Mouse (Mus musculus): Measurements from ENCODE around the gene Kcne2. TPM values are rescaled to one million over a fixed set of nuclear protein-coding genes. Genes with fewer than 3 reads are reported as not detected.

Gene Kcne2
- polyA plus RNA-seq (2015; fragmentation: Nextera tagmentation; extraction: Ambion mirVana), result not detected in 2 replicates

DNA sequence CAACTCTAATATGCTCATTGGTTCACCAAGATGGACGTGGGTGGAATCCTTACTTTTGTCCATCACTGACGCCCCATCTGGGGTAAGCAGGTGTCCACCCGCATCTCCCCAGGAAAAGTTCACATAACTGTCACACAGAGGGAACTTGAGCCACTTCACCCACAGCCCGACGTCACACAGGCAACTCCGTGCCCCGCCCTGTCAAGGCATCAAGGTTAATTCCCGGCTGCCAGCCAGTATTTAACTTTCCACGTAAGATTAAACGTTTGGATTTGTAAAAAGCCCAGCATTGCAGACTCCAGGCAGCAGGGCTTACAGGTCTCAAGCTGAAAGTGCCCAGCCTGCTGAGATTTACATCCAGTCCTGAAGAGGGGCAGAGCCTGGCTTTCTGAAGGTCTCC lies at the start of gene Kcne2:
Gene Kcne2, plus strand, starts transcription at position 289 of the 400 bp plus-strand sequence.

DNA sequence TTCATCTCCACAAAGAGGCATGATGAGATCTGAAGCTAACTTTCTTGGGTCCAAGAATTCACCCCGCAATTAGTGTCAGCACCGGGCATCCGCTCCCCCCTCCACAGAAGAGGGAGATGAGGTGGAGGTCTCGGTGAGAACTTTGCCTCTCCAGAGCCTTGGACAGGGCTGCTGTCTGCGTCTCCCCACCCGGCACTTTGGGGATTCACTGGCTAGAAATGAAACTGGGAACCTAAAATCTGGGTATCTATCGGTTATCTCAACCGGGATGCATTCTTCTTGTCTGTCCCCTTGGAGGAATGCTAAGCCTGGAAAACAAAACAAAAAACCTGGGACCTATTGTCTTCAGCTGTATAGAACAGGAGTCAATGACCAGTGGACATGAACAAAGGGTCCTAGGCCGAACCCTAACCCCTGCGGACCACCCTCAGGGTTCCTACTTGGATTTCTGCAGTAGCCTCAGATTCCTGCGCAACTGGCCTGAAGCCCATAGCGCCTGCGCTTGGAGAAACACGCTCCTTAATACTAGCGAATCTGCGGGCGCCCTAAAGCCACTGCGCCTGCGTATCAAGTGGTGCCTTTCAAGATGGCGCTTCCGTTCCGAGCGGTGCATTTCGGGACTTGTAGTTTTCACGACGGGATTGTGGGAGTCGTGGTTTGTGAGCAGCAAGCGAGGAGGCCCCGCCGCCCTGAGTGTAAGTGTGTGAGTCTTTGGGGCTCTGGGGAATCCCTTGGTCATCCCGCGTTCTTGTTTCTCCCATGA lies 8.6 kb downstream of the Kcne2 start, which contains the start of gene Smim11:
Gene Smim11, plus strand, starts transcription at position 638 of the 763 bp plus-strand sequence.

DNA sequence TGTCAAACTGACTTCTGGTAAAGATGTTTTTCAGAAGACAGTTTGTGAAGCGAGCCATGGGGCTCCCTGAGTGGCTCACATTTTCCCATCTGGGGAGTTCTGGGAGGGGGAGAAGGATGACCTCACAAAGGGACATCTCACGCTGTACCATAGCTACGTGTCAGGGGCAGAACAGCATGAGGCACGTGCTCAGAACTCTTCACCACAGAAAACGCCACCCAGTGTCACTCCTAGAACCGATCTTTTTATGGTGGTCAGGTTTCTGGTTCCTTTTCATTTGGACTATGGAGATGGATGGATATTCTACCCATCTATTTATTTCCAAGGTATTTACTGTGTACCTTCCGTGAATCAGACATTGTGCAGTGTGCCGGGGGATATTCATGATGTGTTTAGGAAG lies 29.2 kb downstream of the Kcne2 start, which contains the start of gene Fam243:
Gene Fam243, minus strand, starts transcription at position 101 of the 400 bp plus-strand sequence.

Other genes with a start within 250 kb of the Kcne2 start
- 40.7 and 67.6 TPM in 2 replicates for gene Mrps6, start 234.1 kb upstream of the Kcne2 start, polyA plus RNA-seq (2015; fragmentation: Nextera tagmentation; extraction: Ambion mirVana)
- not detected in 2 replicates for gene Gm49711, start 234.1 kb upstream of the Kcne2 start, polyA plus RNA-seq (2015; fragmentation: Nextera tagmentation; extraction: Ambion mirVana)
- 1.1 and 1.7 TPM in 2 replicates for gene Slc5a3, start 234.1 kb upstream of the Kcne2 start, polyA plus RNA-seq (2015; fragmentation: Nextera tagmentation; extraction: Ambion mirVana)
- 181 and 188 TPM in 2 replicates for gene Smim11, start 8.9 kb downstream of the Kcne2 start, polyA plus RNA-seq (2015; fragmentation: Nextera tagmentation; extraction: Ambion mirVana)
- gene Fam243, start 29.1 kb downstream of the Kcne2 start, polyA plus RNA-seq (2015; fragmentation: Nextera tagmentation; extraction: Ambion mirVana), result not detected in 2 replicates
- not detected in 2 replicates for gene Kcne1, start 67.1 kb downstream of the Kcne2 start, polyA plus RNA-seq (2015; fragmentation: Nextera tagmentation; extraction: Ambion mirVana)
- gene Rcan1, start 178.5 kb downstream of the Kcne2 start, polyA plus RNA-seq (2015; fragmentation: Nextera tagmentation; extraction: Ambion mirVana), result 22.9 and 23.4 TPM in 2 replicates
- gene Clic6, start 193.3 kb downstream of the Kcne2 start, polyA plus RNA-seq (2015; fragmentation: Nextera tagmentation; extraction: Ambion mirVana), result 0.18 and 0.32 TPM in 2 replicates

All from skeletal muscle tissue, postnatal 0 days (tissue).